ENCODE assay signal across 9 mouse cellular contexts in genomic region chr8:103808171-103808570, GRCm38 (mm10).
A peak's percentile ranks its signal among the peaks of the same experiment; 100 is the strongest.
DNase-seq lines count a peak whose midpoint lies in the region; ATAC-seq and TF ChIP-seq lines count a peak whose summit lies in the region.
"Had no signal": no experiment of that assay in that cellular context is flagged by ENCODE, and none has a peak within 500 bp of the region (broad histone marks: within the 10 kb centered on the region; RNA-seq: fewer than 3 reads in every experiment).

No protein-coding gene starts in this region.

- intact Hi-C loops in left cerebral cortex, postnatal 14 days (cut with DNase I): no loop called here

- peak; percentile 97 for DNase-seq in heart, adult 11 months
- peak; percentile 49 to 63 for DNase-seq in heart, adult 9 months (ENCODE audit: low spot score in 2 of 2)
- peak; percentile 13 to 27 for DNase-seq in kidney, adult 8-10 months
- DNase-seq in lung, postnatal 0 days (ENCODE audit: low spot score): peak; percentile 60
- no peak for DNase-seq in cerebellum, adult 11 months
- DNase-seq in left cerebral cortex, postnatal 14 days (ENCODE audit: low spot score in 2 of 2): no peak

- H3K4me3 ChIP-seq in heart, embryonic 11.5 days (ENCODE audit: low read depth, low read length): no peak overlapping the region
- H3K4me3 ChIP-seq in lung, postnatal 0 days (ENCODE audit: low read depth, low read length): no peak overlapping the region
- no peak overlapping the region for H3K4me3 ChIP-seq in forebrain, embryonic 13.5 days

- H3K9ac ChIP-seq in heart, embryonic 11.5 days (ENCODE audit: low read depth, low read length): no peak overlapping the region
- no peak overlapping the region for H3K9ac ChIP-seq in lung, postnatal 0 days (replicated peaks; ENCODE audit: low read depth)
- H3K9ac ChIP-seq in forebrain, embryonic 13.5 days: no peak overlapping the region

- no peaks in the 10 kb centered on the region for H3K36me3 ChIP-seq in heart, embryonic 11.5 days (ENCODE audit: control insufficient read depth, insufficient read depth, low read length)
- no peaks in the 10 kb centered on the region for H3K36me3 ChIP-seq in lung, postnatal 0 days (ENCODE audit: insufficient read depth, low read length)
- H3K36me3 ChIP-seq in forebrain, embryonic 13.5 days (ENCODE audit: poor library complexity, severe bottlenecking): no peaks in the 10 kb centered on the region

- no peaks in the 10 kb centered on the region for H3K4me1 ChIP-seq in heart, embryonic 11.5 days (ENCODE audit: control insufficient read depth, insufficient read depth, low read length)
- H3K4me1 ChIP-seq in lung, postnatal 0 days (ENCODE audit: insufficient read depth, low read depth, low read length): no peaks in the 10 kb centered on the region
- H3K4me1 ChIP-seq in forebrain, embryonic 13.5 days: no peaks in the 10 kb centered on the region

- 65% methylated on average over 5 of the region's 5 CpGs for WGBS in heart, embryonic 11.5 days (ENCODE audit: insufficient replicate concordance)
- WGBS in lung, postnatal 0 days: 48% methylated on average over 5 of the region's 5 CpGs
- 86% methylated on average over 5 of the region's 5 CpGs for WGBS in forebrain, embryonic 13.5 days

- no peak overlapping the region for H3K27ac ChIP-seq in heart, embryonic 11.5 days (ENCODE audit: low read depth, low read length)
- peak overlapping the region; percentile 60; the same call in 1 of the 2 replicates for H3K27ac ChIP-seq in lung, postnatal 0 days (ENCODE audit: low read length)
- no peak overlapping the region for H3K27ac ChIP-seq in forebrain, embryonic 13.5 days

- H3K4me2 ChIP-seq in heart, embryonic 11.5 days: no peak overlapping the region
- no peak overlapping the region for H3K4me2 ChIP-seq in lung, postnatal 0 days (replicated peaks; ENCODE audit: low read depth, low read length)
- H3K4me2 ChIP-seq in forebrain, embryonic 13.5 days: no peak overlapping the region
- H3K4me2 ChIP-seq: liver, embryonic 11.5 days had no signal

- no peaks in the 10 kb centered on the region for H3K9me3 ChIP-seq in heart, embryonic 11.5 days (replicated peaks; ENCODE audit: control insufficient read depth, low read length)
- no peaks in the 10 kb centered on the region for H3K9me3 ChIP-seq in lung, postnatal 0 days (ENCODE audit: low read length)
- H3K9me3 ChIP-seq in forebrain, embryonic 13.5 days (replicated peaks): peaks cover 5% of the 10 kb centered on the region; the same call in 1 of the 2 replicates

- no peak for TF ChIP-seq CTCF in lung, postnatal 0 days (IDR thresholded peaks at IDR 0.05)

- TF ChIP-seq EP300 in lung, postnatal 0 days (IDR thresholded peaks at IDR 0.05): no peak

- ATAC-seq in heart, embryonic 11.5 days (replicated peaks; ENCODE audit: insufficient number of reproducible peaks, low FRiP score, low TSS enrichment): no peak
- peak; percentile 73 for ATAC-seq in lung, postnatal 0 days
- ATAC-seq in forebrain, embryonic 13.5 days: no peak

- no peaks in the 10 kb centered on the region for H3K27me3 ChIP-seq in heart, embryonic 11.5 days (ENCODE audit: control insufficient read depth, insufficient read depth, low read length)
- H3K27me3 ChIP-seq in lung, postnatal 0 days (replicated peaks; ENCODE audit: insufficient read depth, low read length): no peaks in the 10 kb centered on the region
- H3K27me3 ChIP-seq in forebrain, embryonic 13.5 days: no peaks in the 10 kb centered on the region

Comparison
In these comparisons a context has a peak if more than half of its experiments do, and no peak if none do; other contexts are left out.
1. DNase-seq: peak in heart, adult 11 months (single experiment), heart, adult 9 months (2 of 2), kidney, adult 8-10 months (2 of 2) and lung, postnatal 0 days (single experiment); none in cerebellum, adult 11 months (single experiment) and left cerebral cortex, postnatal 14 days (0 of 2).